Mouse (Mus musculus): ENCODE measurements around the gene 1700024G13Rik. TPM values are rescaled to one million over a fixed set of nuclear protein-coding genes. Genes with fewer than 3 reads are reported as not detected.
"Not testable (repeated sequence)": the region's sequence is repeated elsewhere in the genome, so short reads cannot be mapped to it uniquely, and the experiment has no call there.

Gene 1700024G13Rik
- not detected in 2 replicates for polyA plus RNA-seq (2016; fragmentation: Nextera tagmentation; extraction: Ambion mirVana)

DNA sequence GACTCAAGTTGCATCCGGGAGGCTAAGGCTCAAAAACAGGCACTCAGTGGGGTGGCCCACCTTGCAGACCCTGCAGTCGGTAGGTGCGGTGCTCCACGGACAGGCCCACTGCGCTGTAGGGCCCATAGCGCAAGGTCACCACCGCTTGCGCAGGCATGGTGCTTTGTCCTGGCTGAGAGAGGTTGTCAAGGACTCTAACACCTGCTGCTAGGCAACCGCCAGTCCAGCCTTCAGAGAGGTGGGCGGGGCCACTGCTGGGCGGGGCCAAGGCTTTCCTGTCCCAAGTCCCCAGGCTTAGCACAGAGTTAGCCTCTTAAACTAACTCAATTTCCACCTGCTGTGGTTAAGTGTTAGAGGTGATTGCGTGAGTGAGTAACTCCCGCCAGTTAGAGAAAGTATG lies at the start of gene 1700024G13Rik:
Gene 1700024G13Rik, minus strand, starts transcription at position 196 of the 400 bp plus-strand sequence.
- Histone ChIP-seq H3K36me3 (replicated peaks) (no peaks in the 10 kb centered on the region), H3K9me3 (no peaks in the 10 kb centered on the region), H3K4me3 (peak within 1 kb of the TSS; percentile 33; the same call in 1 of the 2 replicates), H3K27me3 (ENCODE audit: poor library complexity, severe bottlenecking) (peaks cover 39% of the 10 kb centered on the region), H3K4me1 (peaks cover 12% of the 10 kb centered on the region), H3K27ac (peak within 1 kb of the TSS; percentile 48; the same call in 1 of the 2 replicates)
- 1% methylated on average over 13 of the region's 13 CpGs for WGBS
- peak; percentile 86 for DNase-seq (ENCODE audit: extremely low spot score, low spot score)

DNA sequence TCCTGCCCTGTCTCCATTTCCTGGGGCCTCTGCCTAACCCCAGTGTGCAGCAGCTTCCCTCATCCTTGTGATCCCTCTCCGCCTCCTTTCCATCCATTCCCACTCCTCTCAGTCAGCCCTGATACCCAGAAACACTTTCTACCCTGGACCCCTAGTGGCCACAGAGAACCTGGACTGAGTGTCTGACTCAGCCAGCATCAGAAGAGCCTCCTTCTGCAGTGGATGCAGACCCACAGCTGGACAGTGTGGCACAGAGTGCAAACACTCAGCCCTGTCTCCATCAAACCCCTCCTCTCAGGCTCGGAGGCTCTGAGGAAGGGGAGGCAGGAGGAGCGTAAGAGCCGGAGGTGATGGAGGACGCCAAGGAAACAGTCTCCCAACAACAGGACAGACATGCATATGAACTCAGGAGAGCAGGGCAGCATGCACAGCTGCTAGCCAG lies 49.2 kb upstream of the 1700024G13Rik start:
- H3K4me1 ChIP-seq: peaks cover 15% of the 10 kb centered on the region
- DNase-seq (ENCODE audit: extremely low spot score, low spot score): no peak
- WGBS: 32% methylated on average over 5 of the region's 5 CpGs
- H3K9me3 ChIP-seq: no peaks in the 10 kb centered on the region
- no peak overlapping the region for H3K4me3 ChIP-seq
- no peaks in the 10 kb centered on the region for H3K36me3 ChIP-seq (replicated peaks)
- no peak overlapping the region for H3K27ac ChIP-seq
- H3K27me3 ChIP-seq (ENCODE audit: poor library complexity, severe bottlenecking): peaks cover 16% of the 10 kb centered on the region

DNA sequence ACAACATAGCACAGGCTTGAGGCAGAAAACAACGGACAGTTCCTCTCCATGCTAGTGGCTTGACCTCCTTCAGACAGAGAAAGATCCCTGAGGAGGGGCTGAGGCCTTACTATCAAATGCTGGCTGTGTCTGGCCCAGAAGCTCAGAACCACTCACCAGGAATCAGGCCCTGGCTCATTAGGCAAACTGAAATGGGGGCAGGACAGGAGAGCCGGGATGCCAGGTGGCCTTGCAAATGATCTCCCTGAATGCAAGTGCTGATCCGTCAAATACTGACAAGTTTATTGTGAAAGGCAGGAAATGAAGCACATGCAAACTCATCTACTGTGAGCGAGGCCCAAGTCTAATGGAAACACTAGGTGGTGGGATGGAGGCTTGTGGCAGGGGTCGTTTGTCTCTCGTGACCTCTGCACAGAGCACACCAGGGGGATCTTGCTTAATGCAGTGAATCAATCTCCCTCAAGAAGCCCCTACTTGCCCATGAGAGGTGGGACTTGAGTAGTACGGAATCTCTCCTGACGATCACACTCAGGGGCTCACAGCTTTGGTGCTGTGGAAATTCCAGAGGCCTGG lies 40.9 kb upstream of the 1700024G13Rik start:
- no peaks in the 10 kb centered on the region for H3K36me3 ChIP-seq (replicated peaks)
- H3K27me3 ChIP-seq (ENCODE audit: poor library complexity, severe bottlenecking): peaks cover 9% of the 10 kb centered on the region; the same call in 1 of the 2 replicates
- no peaks in the 10 kb centered on the region for H3K9me3 ChIP-seq
- H3K4me1 ChIP-seq: peaks cover 12% of the 10 kb centered on the region
- WGBS: 32% methylated on average over 8 of the region's 8 CpGs
- DNase-seq (ENCODE audit: extremely low spot score, low spot score): no peak
- no peak overlapping the region for H3K27ac ChIP-seq
- H3K4me3 ChIP-seq: no peak overlapping the region

DNA sequence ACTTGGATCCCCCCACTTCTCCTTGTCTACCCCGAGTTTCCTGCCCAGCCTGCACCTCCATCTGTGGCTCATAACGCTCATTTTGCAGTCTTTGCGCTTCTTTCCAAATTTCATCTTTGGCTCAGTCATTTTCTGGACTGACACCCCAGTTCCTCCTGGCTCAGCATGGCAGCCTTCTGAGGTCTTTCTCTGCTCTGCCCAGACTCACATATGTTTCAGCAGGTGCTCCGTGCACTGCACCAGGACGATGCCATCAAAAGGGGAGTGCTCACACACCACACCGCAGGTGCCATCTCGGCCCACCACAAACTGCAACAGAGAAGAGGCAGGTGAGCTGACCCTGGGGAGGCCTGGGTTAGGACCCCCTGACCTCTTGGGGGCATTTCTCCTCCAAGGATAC lies 35.8 kb upstream of the 1700024G13Rik start:
- H3K9me3 ChIP-seq: no peaks in the 10 kb centered on the region
- H3K36me3 ChIP-seq (replicated peaks): no peaks in the 10 kb centered on the region
- H3K27me3 ChIP-seq (ENCODE audit: poor library complexity, severe bottlenecking): peaks cover 9% of the 10 kb centered on the region; the same call in 1 of the 2 replicates
- no peak overlapping the region for H3K27ac ChIP-seq
- 90% methylated on average over 7 of the region's 7 CpGs for WGBS
- no peak for DNase-seq (ENCODE audit: extremely low spot score, low spot score)
- no peak overlapping the region for H3K4me3 ChIP-seq
- H3K4me1 ChIP-seq: peaks cover 14% of the 10 kb centered on the region

DNA sequence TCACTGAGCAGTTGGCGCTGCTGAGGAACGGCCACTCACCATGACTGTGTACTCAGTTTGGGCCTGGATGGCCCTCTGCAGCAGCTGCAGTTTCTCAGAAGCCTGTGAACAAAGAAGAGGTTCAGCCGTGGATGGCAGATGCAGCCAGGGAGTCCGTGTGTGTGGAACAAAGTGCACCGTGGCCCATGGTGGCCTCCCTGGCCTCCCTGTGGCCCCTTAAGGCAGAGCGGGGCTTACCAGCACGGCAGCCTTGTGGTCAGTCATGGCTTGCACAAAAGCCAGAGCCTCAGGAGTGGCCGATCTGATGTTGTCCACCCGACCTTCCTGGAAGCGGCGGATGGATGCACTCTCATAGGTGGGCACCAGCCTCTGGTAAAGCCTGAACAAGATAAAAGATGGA lies 30.6 kb upstream of the 1700024G13Rik start:
- no peak overlapping the region for H3K4me3 ChIP-seq
- no peak overlapping the region for H3K27ac ChIP-seq
- WGBS: 87% methylated on average over 11 of the region's 11 CpGs
- H3K36me3 ChIP-seq (replicated peaks): no peaks in the 10 kb centered on the region
- H3K4me1 ChIP-seq: peaks cover 8% of the 10 kb centered on the region; the same call in 1 of the 2 replicates
- DNase-seq (ENCODE audit: extremely low spot score, low spot score): no peak
- H3K27me3 ChIP-seq (ENCODE audit: poor library complexity, severe bottlenecking): no peaks in the 10 kb centered on the region
- H3K9me3 ChIP-seq: no peaks in the 10 kb centered on the region

DNA sequence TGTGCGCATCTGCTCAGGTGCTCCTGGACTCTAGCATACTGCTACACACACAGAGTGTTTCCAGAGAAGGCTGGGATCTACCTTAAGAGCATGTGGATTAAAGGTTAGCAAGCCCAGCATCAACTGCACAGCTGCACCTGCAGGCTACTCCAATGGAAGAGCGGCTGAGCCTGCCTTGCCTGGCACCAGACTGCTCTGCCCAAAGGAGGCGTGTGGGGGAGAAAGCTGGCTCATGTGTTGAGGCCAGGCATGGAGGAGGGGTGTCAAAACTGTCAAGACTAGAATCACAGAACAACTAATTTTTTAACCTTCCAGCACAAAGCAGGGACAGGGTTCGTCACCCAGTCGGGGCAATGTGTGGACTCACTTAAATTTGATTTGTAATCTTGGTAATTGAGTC lies 23.9 kb upstream of the 1700024G13Rik start:
- WGBS: 84% methylated on average over 5 of the region's 5 CpGs
- Histone ChIP-seq H3K27ac (no peak overlapping the region), H3K4me3 (no peak overlapping the region), H3K36me3 (replicated peaks) (no peaks in the 10 kb centered on the region), H3K4me1 (no peaks in the 10 kb centered on the region), H3K27me3 (ENCODE audit: poor library complexity, severe bottlenecking) (no peaks in the 10 kb centered on the region), H3K9me3 (no peaks in the 10 kb centered on the region)
- no peak for DNase-seq (ENCODE audit: extremely low spot score, low spot score)

DNA sequence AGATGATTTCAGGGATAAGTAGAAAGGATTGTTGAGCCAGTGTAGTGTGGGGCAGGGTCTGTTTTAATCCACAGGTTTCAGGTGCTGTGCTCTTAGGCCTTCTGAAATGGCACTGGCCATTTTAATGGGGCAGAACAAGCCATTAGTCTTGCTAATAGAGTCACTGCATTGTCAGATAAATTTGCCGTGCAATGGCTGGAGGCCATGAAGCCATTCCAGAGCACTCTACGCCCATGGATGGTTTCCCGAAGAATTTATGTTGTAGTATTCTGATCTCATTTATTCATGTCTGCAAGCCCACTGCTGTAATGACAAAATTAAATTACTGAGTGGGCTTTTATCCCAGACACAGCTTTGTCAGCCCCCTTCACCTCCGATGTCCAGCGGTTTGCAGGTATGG lies 21.9 kb upstream of the 1700024G13Rik start:
- H3K27ac ChIP-seq: no peak overlapping the region
- H3K36me3 ChIP-seq (replicated peaks): no peaks in the 10 kb centered on the region
- no peak overlapping the region for H3K4me3 ChIP-seq
- no peaks in the 10 kb centered on the region for H3K9me3 ChIP-seq
- H3K27me3 ChIP-seq (ENCODE audit: poor library complexity, severe bottlenecking): no peaks in the 10 kb centered on the region
- 86% methylated on average over 5 of the region's 5 CpGs for WGBS
- no peaks in the 10 kb centered on the region for H3K4me1 ChIP-seq
- no peak for DNase-seq (ENCODE audit: extremely low spot score, low spot score)

DNA sequence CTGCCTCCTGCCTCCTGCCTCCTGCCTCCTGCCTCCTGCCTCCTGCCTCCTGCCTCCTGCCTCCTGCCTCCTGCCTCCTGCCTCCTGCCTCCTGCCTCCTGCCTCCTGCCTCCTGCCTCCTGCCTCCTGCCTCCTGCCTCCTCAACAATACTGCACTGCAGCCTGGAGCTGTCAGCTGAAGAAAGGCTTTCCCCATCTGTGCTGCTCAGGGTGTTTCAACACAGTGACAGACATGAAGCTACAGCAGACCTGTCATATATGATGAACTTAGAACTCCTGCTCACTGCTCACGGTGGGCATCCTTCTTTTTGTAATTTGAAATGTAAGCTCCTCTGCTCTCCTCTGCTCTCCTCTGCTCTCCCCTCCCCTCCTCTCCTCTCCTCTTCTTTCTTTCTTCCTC lies 17.2 kb upstream of the 1700024G13Rik start:
- H3K4me1 ChIP-seq; H3K36me3 ChIP-seq (replicated peaks); H3K4me3 ChIP-seq; DNase-seq (ENCODE audit: extremely low spot score, low spot score); H3K27me3 ChIP-seq (ENCODE audit: poor library complexity, severe bottlenecking); H3K9me3 ChIP-seq; H3K27ac ChIP-seq: not testable (repeated sequence)
- 68% methylated on average over 1 of the region's 1 CpGs for WGBS

DNA sequence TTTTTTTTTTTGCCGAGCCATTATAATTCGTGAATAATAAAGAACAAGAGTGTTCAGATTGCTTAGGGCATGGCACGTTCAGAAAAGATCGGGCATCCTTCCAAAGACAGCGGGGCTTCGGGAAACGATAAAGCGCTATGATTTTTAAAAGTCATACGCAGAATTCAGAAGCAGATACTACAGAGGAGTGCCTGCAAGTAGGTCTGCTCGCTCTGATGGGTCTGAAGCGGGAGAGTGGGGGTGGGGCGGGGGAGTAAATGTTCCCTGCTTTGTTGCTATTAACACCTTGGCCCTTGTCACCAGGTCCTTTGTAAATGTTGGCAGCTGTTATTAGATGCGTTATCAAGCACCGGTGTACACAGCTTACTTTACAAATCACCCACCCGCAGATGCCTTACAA lies 6.6 kb downstream of the 1700024G13Rik start:
- 68% methylated on average over 15 of the region's 15 CpGs for WGBS
- DNase-seq (ENCODE audit: extremely low spot score, low spot score): no peak

DNA sequence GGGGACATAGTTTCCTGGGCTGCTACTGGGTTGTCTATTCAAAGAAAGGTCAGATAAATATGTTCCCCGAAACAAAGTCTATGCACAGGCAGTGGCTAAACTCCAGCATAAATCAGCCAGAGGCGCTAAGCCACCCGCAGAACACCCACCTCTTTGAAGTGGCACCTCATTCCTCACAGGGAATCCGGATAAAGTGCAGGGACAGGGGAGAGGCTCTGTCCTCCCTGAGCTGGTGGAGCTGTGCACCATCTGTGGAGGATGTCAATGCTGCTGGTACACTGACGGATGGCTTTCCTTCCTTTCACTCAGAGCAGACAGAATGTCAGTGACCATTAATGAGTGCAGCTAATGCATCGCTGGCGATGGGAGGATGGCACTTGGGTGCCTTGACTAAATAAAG lies 7.1 kb downstream of the 1700024G13Rik start:
- Histone ChIP-seq H3K27me3 (ENCODE audit: poor library complexity, severe bottlenecking) (peaks cover 92% of the 10 kb centered on the region), H3K4me1 (peaks cover 32% of the 10 kb centered on the region), H3K9me3 (no peaks in the 10 kb centered on the region), H3K36me3 (replicated peaks) (no peaks in the 10 kb centered on the region), H3K27ac (no peak overlapping the region), H3K4me3 (no peak overlapping the region)
- WGBS: 44% methylated on average over 7 of the region's 7 CpGs
- no peak for DNase-seq (ENCODE audit: extremely low spot score, low spot score)

More for the DNA sequence above, 6.6 kb downstream of the 1700024G13Rik start:
- Histone ChIP-seq H3K36me3 (replicated peaks) (no peaks in the 10 kb centered on the region), H3K27ac (no peak overlapping the region), H3K9me3 (no peaks in the 10 kb centered on the region), H3K4me1 (peaks cover 32% of the 10 kb centered on the region), H3K27me3 (ENCODE audit: poor library complexity, severe bottlenecking) (peaks cover 91% of the 10 kb centered on the region), H3K4me3 (no peak overlapping the region)

DNA sequence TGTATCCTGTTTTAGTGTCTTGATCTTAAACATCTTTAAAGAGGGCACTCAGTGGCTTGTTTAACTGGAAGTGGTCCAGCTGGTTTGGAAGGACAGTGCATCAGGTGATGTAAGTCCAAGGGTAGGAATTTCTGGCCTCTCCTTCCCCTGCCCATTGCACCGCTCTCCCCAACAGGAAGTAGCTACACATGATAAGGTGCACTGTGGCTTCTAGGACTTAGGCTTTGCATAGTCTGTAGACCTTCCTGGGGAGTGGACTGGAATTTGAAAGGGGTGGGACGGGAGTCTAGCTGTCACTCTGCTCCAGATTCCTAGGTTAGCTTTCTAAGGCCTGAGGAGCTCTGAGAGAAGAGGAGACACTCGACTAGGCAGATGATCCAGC lies 8.1 kb downstream of the 1700024G13Rik start:
- Histone ChIP-seq H3K4me1 (peaks cover 32% of the 10 kb centered on the region), H3K27ac (no peak overlapping the region), H3K27me3 (ENCODE audit: poor library complexity, severe bottlenecking) (peaks cover 83% of the 10 kb centered on the region), H3K36me3 (replicated peaks) (no peaks in the 10 kb centered on the region), H3K9me3 (no peaks in the 10 kb centered on the region), H3K4me3 (0 out of 2 replicates have a peak overlapping the region, but pooled peaks have one; percentile 36)
- DNase-seq (ENCODE audit: extremely low spot score, low spot score): no peak
- WGBS: 20% methylated on average over 3 of the region's 3 CpGs

DNA sequence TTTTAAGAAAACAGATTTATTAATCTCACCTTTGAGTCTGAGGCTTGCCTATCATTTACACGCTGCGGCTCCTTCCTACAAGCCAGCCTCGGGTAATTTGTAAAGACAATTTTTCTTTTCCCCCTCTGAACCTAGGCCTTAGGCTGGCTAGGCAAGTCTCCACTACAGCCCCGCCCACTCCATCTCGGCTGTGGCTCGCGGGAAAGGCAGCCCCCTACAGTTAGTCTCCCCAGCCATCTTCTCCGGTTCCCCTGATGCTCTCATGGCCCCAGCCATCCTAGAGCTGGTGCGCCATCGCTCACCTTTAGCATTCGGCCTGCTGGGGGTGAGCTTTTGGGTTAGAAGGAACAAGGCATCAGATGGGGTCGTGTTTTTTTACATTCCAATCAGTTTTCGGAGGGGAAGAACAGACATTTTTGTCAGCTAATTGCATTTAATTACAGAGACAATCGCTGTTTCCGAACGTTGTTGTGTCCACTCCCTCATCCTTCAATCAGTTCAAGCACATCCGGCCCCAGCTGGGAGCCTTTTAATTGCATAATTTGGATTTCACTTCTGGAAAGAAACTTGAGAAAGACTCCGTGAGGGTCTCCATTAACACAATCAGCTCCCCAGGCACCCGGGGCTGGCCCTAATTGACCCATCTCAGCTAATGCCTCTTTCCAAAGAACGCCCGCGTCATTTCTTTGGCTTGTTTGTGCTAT lies 8.6 kb downstream of the 1700024G13Rik start:
- no peak overlapping the region for H3K27ac ChIP-seq
- no peaks in the 10 kb centered on the region for H3K9me3 ChIP-seq
- DNase-seq (ENCODE audit: extremely low spot score, low spot score): peak; percentile 21
- WGBS: 5% methylated on average over 22 of the region's 22 CpGs
- H3K4me3 ChIP-seq: peak overlapping the region; percentile 36
- no peaks in the 10 kb centered on the region for H3K36me3 ChIP-seq (replicated peaks)
- peaks cover 32% of the 10 kb centered on the region for H3K4me1 ChIP-seq
- H3K27me3 ChIP-seq (ENCODE audit: poor library complexity, severe bottlenecking): peaks cover 81% of the 10 kb centered on the region

DNA sequence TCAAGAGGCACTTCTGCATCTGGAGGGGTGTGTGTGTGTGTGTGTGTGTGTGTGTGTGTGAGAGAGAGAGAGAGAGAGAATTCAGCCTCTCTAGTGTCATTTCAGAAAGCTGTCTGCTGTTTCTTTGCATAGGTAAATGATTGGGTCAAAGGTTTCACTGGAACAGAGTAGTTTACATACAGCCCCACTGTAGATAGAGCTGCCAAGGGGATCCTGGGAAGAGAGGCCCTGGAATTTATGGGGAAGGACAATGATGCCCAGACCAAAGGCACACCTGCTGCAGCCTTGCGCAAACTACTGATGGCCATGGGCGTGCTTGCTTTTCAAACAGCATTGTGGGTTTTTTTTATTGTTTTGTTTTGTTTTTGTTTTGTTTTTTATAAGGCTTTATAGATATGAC lies 15.7 kb downstream of the 1700024G13Rik start:
- WGBS: 91% methylated on average over 2 of the region's 2 CpGs

More for the DNA sequence above, 15.7 kb downstream of the 1700024G13Rik start:
- Histone ChIP-seq H3K4me3 (no peak overlapping the region), H3K4me1 (no peaks in the 10 kb centered on the region), H3K27ac (no peak overlapping the region), H3K27me3 (ENCODE audit: poor library complexity, severe bottlenecking) (peaks cover 15% of the 10 kb centered on the region), H3K9me3 (no peaks in the 10 kb centered on the region), H3K36me3 (replicated peaks) (no peaks in the 10 kb centered on the region)
- DNase-seq (ENCODE audit: extremely low spot score, low spot score): no peak
